Mouse (Mus musculus) intestine, embryonic 16.5 days (tissue): Measurements from ENCODE around the gene Ctse. TPM values are rescaled to one million over a fixed set of nuclear protein-coding genes. Genes with fewer than 3 reads are reported as not detected.
A peak's percentile ranks its signal among the peaks of the same experiment; 100 is the strongest.

Experiments
- ATAC-seq: fragments of 200-750 bp; cut with Nextera tagmentation; 2 replicates; pipeline ENCODE4 v1.8.0; 2017; ENCODE audit warnings: moderate TSS enrichment, moderate library complexity
- H3K27ac ChIP-seq: fragments of 300-500 bp; sonication (generic); 2 replicates; pipeline ENCODE4 v1.5.1; 2014; ENCODE audit warnings: mild to moderate bottlenecking, low read length
- H3K27me3 ChIP-seq: fragments of 300-500 bp; sonication (generic); replicated peaks from 2 replicates; pipeline ENCODE4 v1.6.1; 2014; ENCODE audit warnings: low read length, control low read depth, mixed read lengths; ENCODE audit not compliant: control insufficient read depth, insufficient read depth
- H3K36me3 ChIP-seq: fragments of 300-500 bp; sonication (generic); 2 replicates; pipeline ENCODE4 v1.6.1; 2014; ENCODE audit warnings: low read length, control low read depth; ENCODE audit not compliant: control insufficient read depth, insufficient read depth
- H3K4me1 ChIP-seq: fragments of 300-500 bp; sonication (generic); 2 replicates; pipeline ENCODE4 v1.6.1; 2014; ENCODE audit warnings: low read length, control low read depth, mixed read lengths; ENCODE audit not compliant: control insufficient read depth, insufficient read depth
- H3K4me2 ChIP-seq: fragments of 300-500 bp; sonication (generic); 2 replicates; pipeline ENCODE4 v1.6.1; 2014; ENCODE audit warnings: low read depth, low read length, control low read depth
- H3K4me3 ChIP-seq: fragments of 300-500 bp; sonication (generic); 2 replicates; pipeline ENCODE4 v1.5.1; 2014; ENCODE audit warnings: mild to moderate bottlenecking, low read length
- H3K9ac ChIP-seq: fragments of 300-500 bp; sonication (generic); 2 replicates; pipeline ENCODE4 v1.6.1; 2014; ENCODE audit warnings: low read depth, low read length
- H3K9me3 ChIP-seq: fragments of 300-500 bp; sonication (generic); 2 replicates; pipeline ENCODE4 v1.6.1; 2016; ENCODE audit warnings: low read length, control low read depth; ENCODE audit not compliant: control insufficient read depth
- WGBS: fragments of 180-500 bp; shearing (Covaris S2); extraction: QIAGEN DNeasy Blood & Tissue Kit; methylation state at CpG from one replicate; pipeline ENCODE4 v1.1.7; 2014; 5-methylcytosine and 5-hydroxymethylcytosine counted together
- polyA plus RNA-seq: library from polyadenylated mRNA; unstranded; fragments of >200 nt; fragmentation: Nextera tagmentation; extraction: Ambion mirVana; gene quantifications from 2 replicates; pipeline ENCODE4 v1.2.1, GENCODE M21; 2015

Ctse gene
- polyA plus RNA-seq: 1.1 and 1.7 TPM in 2 replicates

- H3K27ac ChIP-seq: no peak within 1 kb of the TSS
- H3K27me3 ChIP-seq: no peaks in the 10 kb centered on the region
- no peak within 1 kb of the TSS for H3K4me2 ChIP-seq
- no peak within 1 kb of the TSS for H3K4me3 ChIP-seq
- no peaks in the 10 kb centered on the region for H3K9me3 ChIP-seq
- peak; percentile 67; the same call in 1 of the 2 replicates for ATAC-seq
- H3K4me1 ChIP-seq: no peaks in the 10 kb centered on the region
- H3K9ac ChIP-seq: no peak within 1 kb of the TSS
- no peaks in the 10 kb centered on the region for H3K36me3 ChIP-seq
- 48% methylated on average over 9 of the region's 9 CpGs for WGBS
Observed at GRCm38 (mm10) chr1:131637791-131638540, at the start of gene Ctse. TSS of gene Ctse (plus strand) at chr1:131638306.

- H3K27ac ChIP-seq: no peak within 1 kb of the TSS
- no peaks in the 10 kb centered on the region for H3K36me3 ChIP-seq
- no peak within 1 kb of the TSS for H3K4me3 ChIP-seq
- H3K4me2 ChIP-seq: no peak within 1 kb of the TSS
- H3K9ac ChIP-seq: no peak within 1 kb of the TSS
- no peaks in the 10 kb centered on the region; the same call in 1 of the 2 replicates for H3K27me3 ChIP-seq
- H3K9me3 ChIP-seq: no peaks in the 10 kb centered on the region
- 27% methylated on average over 12 of the region's 12 CpGs for WGBS
- ATAC-seq: no peak
- H3K4me1 ChIP-seq: 0 out of 2 replicates have a peak, but pooled peaks cover 3% of the 10 kb centered on the region
Observed at GRCm38 (mm10) chr1:131598905-131599304, 39.2 kb upstream of the Ctse start, which contains the start of gene Avpr1b. TSS of gene Avpr1b (plus strand) at chr1:131599239.

GRCm38 (mm10) chr1:131600314-131600713 lies 37.8 kb upstream of the Ctse start:
- H3K9ac ChIP-seq: no peak overlapping the region
- H3K4me3 ChIP-seq: no peak overlapping the region
- 0 out of 2 replicates have a peak, but pooled peaks cover 3% of the 10 kb centered on the region for H3K4me1 ChIP-seq
- no peaks in the 10 kb centered on the region for H3K36me3 ChIP-seq
- no peak for ATAC-seq
- 39% methylated on average over 11 of the region's 11 CpGs for WGBS
- no peak overlapping the region for H3K27ac ChIP-seq
- H3K9me3 ChIP-seq: no peaks in the 10 kb centered on the region
- H3K27me3 ChIP-seq: no peaks in the 10 kb centered on the region; the same call in 1 of the 2 replicates
- no peak overlapping the region for H3K4me2 ChIP-seq

- H3K9ac ChIP-seq: no peak overlapping the region
- H3K36me3 ChIP-seq: no peaks in the 10 kb centered on the region
- no peak overlapping the region for H3K27ac ChIP-seq
- no peaks in the 10 kb centered on the region for H3K27me3 ChIP-seq
- H3K4me1 ChIP-seq: no peaks in the 10 kb centered on the region
- WGBS: 75% methylated on average over 2 of the region's 2 CpGs
- H3K4me2 ChIP-seq: no peak overlapping the region
- no peak for ATAC-seq
- H3K9me3 ChIP-seq: no peaks in the 10 kb centered on the region
- H3K4me3 ChIP-seq: no peak overlapping the region
Observed at GRCm38 (mm10) chr1:131606719-131607118, 31.4 kb upstream of the Ctse start.

GRCm38 (mm10) chr1:131612556-131613155 lies 25.4 kb upstream of the Ctse start:
- Histone ChIP-seq H3K9ac (no peak overlapping the region), H3K27ac (no peak overlapping the region), H3K9me3 (no peaks in the 10 kb centered on the region), H3K4me1 (no peaks in the 10 kb centered on the region), H3K4me3 (no peak overlapping the region), H3K4me2 (peak overlapping the region; percentile 33), H3K36me3 (no peaks in the 10 kb centered on the region), H3K27me3 (no peaks in the 10 kb centered on the region)
- 25% methylated on average over 4 of the region's 4 CpGs for WGBS
- ATAC-seq: no peak; the same call in 1 of the 2 replicates

- H3K4me1 ChIP-seq: no peaks in the 10 kb centered on the region
- no peak overlapping the region for H3K4me3 ChIP-seq
- H3K27ac ChIP-seq: no peak overlapping the region
- H3K27me3 ChIP-seq: no peaks in the 10 kb centered on the region
- H3K36me3 ChIP-seq: no peaks in the 10 kb centered on the region
- 73% methylated on average over 16 of the region's 16 CpGs for WGBS
- peak; percentile 84 for ATAC-seq
- H3K4me2 ChIP-seq: no peak overlapping the region
- no peaks in the 10 kb centered on the region for H3K9me3 ChIP-seq
- no peak overlapping the region for H3K9ac ChIP-seq
Observed at GRCm38 (mm10) chr1:131613361-131614133, 24.6 kb upstream of the Ctse start.

GRCm38 (mm10) chr1:131614641-131615040 lies 23.5 kb upstream of the Ctse start:
- Histone ChIP-seq H3K9me3 (peaks cover under 1% of the 10 kb centered on the region; the same call in 1 of the 2 replicates), H3K27ac (no peak overlapping the region), H3K27me3 (no peaks in the 10 kb centered on the region), H3K4me3 (no peak overlapping the region), H3K4me1 (no peaks in the 10 kb centered on the region), H3K4me2 (no peak overlapping the region), H3K9ac (no peak overlapping the region), H3K36me3 (no peaks in the 10 kb centered on the region)
- 82% methylated on average over 6 of the region's 6 CpGs for WGBS
- ATAC-seq: no peak

GRCm38 (mm10) chr1:131616131-131616530 lies 22.0 kb upstream of the Ctse start:
- H3K4me2 ChIP-seq: no peak overlapping the region
- 71% methylated on average over 1 of the region's 1 CpGs for WGBS
- no peaks in the 10 kb centered on the region for H3K4me1 ChIP-seq
- no peak overlapping the region for H3K27ac ChIP-seq
- H3K27me3 ChIP-seq: 0 out of 2 replicates have a peak, but pooled peaks cover 2% of the 10 kb centered on the region
- H3K4me3 ChIP-seq: no peak overlapping the region
- H3K36me3 ChIP-seq: no peaks in the 10 kb centered on the region
- peaks cover 2% of the 10 kb centered on the region; the same call in 1 of the 2 replicates for H3K9me3 ChIP-seq
- ATAC-seq: no peak
- no peak overlapping the region for H3K9ac ChIP-seq
